Mouse (Mus musculus) gastrocnemius, adult 18-20 months (tissue): ENCODE data around the gene Prrx1. TPM values are rescaled to one million over a fixed set of nuclear protein-coding genes. Genes with fewer than 3 reads are reported as not detected.

Source experiments
- DNase-seq: peaks from one replicate; pipeline ENCODE4 v3.0.0; 2021; ENCODE audit warnings: low spot score
- long read RNA-seq, 2 experiments: library from polyadenylated mRNA; stranded (forward); transcript quantifications; one replicate each; pipeline ENCODE4 v2.0.0; 2021
- total RNA-seq, 2 experiments: library from RNA; stranded (reverse); gene quantifications; 2 replicates each; pipeline ENCODE4 v1.2.3; 2021

The Prrx1 gene
- total RNA-seq = 10 to 100 TPM; 43.6 to 51.3 TPM
- long read RNA-seq, experiment 1, full-length matches to known transcripts = 30 of 33 reads
- long read RNA-seq, experiment 1, partial matches to known transcripts = 1 of 33 reads
- long read RNA-seq, experiment 1, other reads (novel, unspliced or antisense) = 2 of 33 reads
- long read RNA-seq, experiment 2, full-length matches to known transcripts = 24 of 31 reads
- long read RNA-seq, experiment 2, partial matches to known transcripts = 5 of 31 reads
- long read RNA-seq, experiment 2, other reads (novel, unspliced or antisense) = 2 of 31 reads

DNA sequence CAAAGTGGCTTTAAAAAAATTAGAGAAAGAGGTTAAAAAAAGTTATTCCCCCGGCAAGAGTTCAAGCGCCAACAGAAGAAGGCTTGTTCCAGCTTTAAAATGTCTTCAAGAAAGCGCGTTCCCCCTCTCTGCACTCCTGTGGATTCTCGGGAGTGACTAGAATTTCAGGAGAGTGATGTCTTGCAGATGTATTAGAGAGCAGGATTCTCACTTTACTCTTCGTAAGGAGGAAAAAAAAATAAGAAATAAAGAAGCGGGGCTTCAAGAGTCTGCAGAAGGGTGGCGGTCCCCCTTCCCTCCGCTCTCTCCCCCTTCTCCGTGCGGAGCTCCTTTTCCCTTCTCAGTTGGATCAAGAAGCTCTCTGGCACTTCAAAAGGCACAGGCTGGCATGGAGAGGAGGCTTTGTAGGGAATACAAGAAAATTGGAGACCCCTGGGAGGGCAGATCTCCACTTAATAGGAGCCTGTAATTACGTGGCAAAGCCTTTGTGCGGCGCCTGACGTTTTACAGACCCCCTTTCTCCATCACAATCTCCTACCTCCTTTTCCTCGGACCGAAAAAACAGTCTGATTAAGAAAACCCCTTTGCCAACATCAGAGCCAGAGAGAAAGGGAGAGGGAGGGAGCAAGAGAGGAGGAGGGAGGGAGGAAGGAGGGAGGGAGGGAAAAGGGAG lies at the start of gene Prrx1:
Prrx1 (minus strand) TSS at position 610 of the 673 bp plus-strand sequence.
- DNase-seq = peak; percentile 38

DNA sequence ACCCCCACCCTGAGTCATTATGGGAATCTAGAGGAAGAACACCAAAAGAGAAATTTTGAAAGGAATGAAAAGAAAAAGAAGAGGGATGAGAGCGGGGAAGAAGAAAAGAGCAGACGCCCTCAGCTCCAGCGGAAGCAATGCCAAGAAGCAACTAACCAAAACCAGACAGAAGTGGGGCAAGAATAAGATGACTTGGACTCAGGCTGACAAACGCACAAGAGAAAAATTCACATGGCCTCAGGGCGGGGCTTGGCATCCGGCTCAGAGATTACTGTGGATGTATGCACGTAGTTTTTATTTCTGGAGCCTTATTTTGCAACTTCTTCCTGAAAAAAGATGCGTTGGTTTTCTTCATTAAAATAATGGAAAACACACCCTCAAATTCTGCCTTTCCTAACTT lies 48.7 kb upstream of the Prrx1 start:
- no peak for DNase-seq

DNA sequence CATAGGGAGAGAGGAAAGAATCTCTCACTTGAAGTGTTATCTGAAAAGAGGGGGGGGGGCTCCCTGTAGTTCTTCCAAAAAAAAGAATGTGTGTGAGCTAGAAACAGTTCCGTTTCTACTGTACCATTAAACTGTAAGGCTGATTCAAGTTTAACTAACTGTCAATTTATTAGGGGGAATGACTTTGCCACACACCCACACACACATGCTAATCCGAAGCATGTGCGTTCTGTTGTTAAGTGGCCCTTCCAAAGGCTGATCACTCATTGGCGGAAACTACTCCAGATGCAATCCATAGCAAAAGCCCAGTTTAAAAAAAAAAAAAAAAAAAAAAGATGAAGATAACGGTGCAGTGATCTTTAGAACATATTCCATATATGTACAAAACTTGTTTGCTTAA lies 47.9 kb upstream of the Prrx1 start:
- no peak for DNase-seq

DNA sequence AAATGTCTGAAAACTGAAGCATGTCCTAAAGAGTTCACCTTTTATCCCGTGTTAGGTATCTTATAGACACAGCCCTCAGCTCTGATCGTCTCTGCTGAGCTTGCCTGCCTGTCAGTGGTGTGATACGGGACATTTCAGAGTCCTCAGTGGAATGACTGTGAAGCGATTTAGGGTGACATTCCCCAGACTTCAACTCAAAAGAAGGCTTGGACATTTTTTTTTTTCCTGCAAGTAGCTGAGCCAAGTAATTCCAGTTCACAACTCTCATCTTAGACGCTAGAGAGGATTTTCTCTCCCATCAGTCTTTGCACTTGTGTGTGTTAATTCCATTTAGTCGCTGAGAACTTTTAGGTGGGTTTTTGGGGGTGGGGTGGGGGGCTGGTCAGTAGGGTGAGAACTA lies 47.3 kb upstream of the Prrx1 start:
- no peak for DNase-seq

DNA sequence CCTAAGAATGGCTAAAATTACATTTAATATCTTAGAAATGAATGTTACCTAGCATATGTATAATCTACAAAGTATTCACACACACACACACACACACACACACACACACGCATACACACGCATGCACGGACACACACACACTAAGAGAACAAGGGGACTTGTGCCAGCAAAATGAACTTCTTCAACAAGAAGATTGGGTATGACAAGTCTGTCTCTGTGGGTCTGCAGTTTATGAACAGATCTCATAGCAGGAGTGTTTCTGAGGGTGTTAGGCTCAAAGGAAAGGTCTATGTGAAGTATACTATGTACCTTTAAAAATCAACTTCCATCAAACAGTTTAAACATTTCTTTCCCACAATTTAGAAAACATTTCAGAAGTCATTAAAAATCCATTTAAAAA lies 46.0 kb upstream of the Prrx1 start:
- DNase-seq = no peak

DNA sequence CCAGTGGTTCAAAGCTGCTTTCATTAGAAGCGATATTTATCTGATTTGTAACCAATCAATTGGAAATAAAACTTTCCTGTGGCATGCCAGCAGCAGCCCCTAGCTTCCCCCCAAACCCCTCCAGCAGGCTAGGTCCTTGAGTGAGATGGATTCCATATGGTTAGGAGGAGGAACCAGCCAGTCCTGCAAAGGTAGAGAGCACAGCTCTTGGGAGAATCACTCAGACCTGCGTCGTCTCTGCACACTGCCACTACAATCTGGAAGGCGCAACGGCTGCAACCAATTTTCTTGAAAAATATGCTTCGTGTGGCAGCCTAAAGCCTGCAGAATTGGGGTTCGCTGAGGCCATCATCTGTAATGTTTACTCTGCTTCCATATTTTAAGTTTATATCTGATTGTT lies 44.7 kb upstream of the Prrx1 start:
- no peak for DNase-seq

DNA sequence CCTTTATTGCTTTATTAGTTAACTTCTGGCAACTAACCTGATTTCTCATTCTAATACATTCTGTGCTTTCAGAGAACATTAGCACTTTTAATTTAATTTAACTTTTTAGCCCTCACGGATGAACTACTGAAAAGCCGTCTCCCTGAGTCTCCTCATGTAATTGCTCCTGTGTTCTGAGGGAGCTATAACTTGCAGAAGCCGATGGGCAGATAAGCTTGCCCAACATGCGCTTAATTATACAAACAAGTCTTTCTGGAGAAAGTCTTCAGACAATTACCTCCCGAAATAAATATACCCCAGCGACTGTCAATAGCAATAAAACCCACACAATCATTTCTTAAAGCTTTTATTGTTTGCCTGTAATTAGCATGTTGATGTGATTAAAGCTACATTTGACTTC lies 44.2 kb upstream of the Prrx1 start:
- DNase-seq = no peak

DNA sequence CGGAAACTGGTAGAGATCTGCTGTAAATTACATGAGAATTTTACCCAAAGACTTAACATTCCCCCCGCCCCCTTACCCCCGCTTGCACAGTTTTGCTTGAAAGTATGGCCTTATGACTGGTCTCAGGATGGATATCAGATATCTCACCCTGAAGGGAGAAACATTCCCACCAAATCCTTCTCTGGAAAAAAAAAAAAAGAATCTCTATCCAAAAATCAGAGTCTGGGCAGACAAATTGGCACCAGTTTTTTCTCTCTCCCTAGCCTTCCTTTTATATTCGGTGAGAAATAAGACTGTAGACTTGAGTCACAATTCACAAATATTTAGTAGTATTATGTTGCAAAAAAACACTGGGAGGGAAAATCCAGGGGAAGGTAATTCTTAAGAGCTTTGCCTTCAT lies 42.7 kb upstream of the Prrx1 start:
- DNase-seq = no peak

DNA sequence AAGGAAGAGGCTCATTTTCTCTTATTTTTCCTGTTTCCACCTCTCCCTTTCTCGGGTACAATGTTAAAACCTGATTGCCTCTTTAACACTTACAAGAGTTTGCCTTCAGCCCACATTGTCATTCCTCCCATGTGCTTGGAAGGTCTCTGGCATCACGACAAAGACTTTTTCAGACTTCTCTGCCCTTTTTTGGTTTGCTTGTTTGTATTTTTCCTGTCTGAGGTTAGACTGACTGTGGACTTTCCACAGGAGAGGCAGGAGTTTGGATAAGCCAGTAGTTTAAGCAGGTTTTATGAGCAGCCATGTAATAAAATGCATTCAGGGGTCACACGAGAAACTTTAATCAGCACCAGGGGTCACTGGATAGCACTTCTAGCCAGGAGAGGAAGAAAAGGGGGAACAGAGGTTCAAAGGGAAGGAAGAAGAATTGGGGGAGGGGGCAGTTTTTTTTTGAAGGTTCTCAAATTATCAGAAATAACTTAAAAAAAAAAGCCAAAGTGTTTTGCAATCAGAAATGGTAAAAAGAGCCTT lies 42.2 kb upstream of the Prrx1 start:
- no peak for DNase-seq

DNA sequence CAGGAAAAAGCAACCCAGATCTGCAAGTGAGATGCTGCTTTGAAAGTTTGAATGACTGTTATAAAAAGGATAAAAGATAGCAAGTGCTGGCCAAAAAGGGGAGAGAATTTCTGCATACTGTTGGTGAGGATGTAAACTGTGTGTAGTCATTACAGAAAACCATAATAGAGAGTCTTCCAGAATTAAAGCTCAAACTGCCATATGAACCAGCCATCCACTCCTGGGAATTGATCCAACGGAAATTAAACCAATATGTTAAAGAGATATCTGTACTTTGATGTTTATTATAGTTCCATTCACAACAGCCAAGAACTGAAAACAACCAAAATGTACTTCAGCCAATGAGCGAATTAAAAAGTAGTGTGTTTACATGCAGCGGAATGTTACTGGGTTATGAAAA lies 37.5 kb upstream of the Prrx1 start:
- DNase-seq = no peak

DNA sequence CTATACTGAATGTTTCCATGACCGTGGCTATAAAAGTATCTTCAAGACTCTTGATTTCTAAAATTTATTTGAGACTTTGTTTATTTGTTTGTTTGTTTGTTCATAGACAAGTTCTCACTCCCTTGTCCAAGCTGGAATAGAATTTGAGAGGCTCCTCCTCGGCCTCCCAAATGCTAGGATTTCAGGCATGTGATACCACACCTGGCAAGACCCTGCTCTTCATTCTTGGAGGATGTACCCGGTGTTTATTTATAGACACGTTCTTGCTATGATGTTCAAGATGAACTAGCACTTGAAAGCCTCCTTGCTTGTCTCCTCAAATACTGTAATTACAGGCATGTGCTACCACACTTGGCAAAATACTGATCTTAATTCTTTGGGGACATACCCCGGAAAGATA lies 32.0 kb upstream of the Prrx1 start:
- peak; percentile 52 for DNase-seq

DNA sequence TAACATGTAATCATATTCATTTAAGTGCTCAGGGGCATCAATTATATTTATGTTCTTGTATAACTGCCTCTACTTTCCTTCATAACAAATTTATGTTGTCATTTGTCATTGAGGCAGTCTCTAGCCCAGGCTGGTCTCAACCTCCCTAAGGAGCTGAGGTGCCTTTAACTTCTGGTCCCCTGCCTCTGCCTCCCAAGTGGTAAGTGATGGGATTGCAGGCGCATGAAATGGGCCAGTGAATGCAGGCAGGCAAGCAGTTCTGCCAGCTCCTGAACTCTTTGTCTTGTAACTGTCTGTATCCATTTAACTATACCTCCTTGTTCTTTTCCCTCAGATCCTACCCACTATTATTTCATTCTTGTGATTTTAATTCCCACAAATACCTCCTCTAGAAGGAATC lies 31.4 kb upstream of the Prrx1 start:
- DNase-seq = peak; percentile 9

DNA sequence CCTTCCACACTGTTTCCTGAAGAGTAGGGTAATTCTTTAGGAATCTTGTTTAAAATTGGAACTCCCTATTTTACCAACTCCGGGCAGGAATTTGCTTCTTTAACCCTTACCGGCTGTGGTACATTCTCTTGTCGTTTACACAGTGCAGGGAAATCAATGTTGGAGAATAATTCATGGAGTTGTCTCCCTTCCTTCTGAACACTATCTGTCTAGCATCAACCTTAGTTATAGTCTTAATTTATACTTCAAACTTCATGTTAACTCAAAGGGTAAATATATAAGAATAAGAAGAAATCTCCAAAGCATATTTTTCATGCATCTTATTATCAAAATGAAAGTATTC lies 25.7 kb upstream of the Prrx1 start:
- no peak for DNase-seq

DNA sequence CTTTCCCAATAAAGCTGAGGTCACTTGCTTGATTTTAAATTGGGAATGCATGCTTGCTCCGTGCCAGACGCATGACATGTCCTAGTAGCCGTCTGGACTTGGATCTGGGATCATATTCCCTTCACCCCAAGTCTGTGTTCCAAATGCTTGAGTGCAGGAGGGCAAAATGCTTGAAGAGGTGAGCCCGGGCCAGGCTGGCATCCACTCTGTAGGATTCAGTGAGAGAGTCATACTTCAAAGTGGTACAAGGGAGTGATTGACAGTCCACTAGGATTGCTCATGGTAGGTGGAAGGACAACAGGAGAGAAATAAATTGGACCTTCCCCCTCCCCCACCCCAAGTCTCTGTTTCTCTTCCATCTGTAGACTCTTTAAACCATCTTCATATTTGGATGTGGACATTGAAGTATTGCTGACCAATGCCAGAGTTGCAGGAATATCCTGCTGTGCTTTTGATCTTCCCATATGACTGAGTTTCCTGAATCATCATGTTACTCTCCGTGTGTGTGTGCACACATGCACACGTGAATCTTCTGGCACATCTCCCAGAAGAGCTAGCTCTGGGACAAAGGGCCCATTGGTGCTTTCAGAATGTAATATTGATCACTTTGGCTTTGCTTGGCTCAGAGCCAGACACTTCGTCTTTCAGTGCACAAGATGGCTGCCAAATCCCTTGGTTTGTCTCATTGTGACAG lies 25.2 kb upstream of the Prrx1 start:
- peak; percentile 78 for DNase-seq

DNA sequence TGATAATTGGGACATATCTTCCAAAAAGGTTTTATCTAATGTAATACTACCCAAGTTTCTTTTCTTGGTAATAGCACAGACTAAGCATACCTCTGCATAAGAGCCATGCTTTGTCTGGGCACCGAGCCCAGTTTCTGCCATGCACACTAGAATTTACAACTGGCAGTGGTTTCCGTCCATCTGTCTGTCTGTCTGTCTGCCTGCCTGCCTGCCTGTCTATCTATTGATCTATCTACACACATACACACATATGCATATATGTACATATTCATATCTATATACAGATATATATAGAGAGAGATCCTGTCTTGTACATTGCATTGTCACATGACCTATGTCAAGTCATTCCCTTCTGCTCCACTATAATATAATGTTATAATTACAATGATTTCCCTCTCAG lies 24.3 kb upstream of the Prrx1 start:
- DNase-seq = peak; percentile 48

DNA sequence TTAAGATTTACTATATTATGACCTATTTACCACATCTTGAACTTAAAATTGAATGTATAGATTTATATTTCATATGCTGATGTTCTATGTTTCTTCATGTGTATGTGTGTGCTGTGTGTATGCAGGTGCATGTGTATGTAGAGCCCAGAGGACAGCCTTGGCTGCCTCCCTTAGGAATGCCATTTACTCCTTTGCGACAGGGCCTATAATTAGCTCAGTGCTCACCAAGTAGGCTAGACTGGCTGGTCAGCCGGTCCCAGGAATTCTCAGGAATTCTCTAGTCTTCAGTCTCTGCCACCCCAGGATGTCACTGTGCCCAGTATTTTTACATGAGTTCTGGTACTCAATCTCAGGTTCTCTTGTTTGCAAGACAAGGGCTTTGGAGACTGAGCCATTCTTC lies 13.8 kb upstream of the Prrx1 start:
- DNase-seq = peak; percentile 51

DNA sequence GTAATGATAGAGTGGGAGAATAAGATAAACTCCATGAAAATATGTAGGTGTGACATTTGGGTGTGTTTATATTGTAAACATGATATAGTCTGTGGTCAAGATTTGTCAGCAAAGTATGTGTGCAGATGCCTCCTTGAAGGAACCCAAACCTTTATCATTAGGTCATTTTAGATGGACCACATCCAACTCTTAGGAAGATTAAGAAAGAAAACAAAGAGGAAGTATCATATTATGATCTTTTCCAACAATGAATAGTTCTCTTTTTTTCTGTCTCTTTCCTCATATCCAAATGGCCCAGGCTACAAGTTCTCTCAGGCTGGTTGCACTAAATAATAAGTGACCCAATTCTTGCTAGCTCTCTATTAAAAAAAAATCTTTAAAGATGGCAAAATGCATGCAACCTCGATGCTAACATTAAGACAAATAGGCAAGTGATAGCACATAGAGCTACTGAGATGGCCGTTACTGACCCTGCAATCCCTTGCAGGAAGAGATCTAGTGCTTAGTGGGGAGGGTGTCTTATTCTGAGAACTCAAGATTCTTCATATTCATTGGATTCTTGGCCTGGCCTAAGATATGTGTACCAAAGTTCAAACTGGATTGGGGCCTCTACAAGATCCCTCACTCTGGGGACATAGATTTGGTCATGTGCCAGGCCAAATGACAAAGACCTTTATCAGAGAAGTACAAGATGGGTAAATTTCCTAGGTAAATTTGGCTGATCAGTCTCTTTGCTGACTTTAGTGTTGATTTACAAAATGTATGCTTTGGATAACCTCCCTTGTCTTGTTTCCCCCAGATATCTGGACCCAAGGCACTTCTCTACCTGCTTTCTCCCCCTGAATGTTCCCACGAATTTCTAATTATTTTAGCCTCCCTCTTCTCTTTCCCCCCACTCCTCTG lies 6.4 kb upstream of the Prrx1 start:
- no peak for DNase-seq

DNA sequence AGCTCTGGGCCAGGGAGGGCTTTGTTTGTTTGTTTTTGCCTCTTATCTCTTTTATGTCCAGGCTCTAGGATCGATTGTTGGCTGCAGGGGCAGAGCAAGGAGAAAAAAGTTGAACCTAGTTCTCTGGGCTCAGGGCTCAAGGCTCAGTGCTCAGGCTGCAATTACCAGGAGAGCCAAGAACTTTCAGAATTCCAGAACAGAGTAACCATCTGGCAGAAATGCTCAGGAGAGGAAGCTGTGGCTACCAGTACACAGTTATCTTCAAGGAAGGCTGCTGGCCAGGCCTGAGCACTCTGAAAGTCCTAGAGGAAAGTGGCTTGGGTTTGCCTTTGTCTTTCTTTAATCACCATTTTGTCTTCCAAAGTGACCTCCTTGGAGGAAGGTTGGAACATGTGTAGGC lies 3.4 kb upstream of the Prrx1 start:
- no peak for DNase-seq

DNA sequence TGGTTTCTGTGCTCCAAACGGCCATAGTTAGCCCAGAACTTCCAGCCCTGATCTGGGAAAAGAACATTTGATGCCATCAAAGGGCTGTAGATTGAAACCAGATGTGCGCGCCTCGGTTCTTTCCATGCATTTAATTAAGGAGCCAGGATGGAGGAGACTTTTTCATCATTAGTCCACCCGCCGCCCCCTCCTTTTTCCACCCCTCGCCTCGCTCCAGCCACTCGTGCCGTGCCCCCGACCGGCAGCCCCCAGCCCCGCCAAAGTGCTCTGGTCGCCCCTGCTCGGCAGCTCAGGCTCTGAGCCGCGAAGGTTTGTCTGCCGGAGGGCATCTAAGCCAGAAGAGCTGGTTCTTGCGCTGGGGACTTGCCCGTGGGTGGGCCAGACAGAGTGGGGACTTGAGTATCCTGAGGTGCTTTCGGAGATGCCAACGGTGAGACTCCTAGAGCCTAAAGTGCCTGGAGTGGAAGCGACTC lies 1.4 kb upstream of the Prrx1 start:
- no peak for DNase-seq

DNA sequence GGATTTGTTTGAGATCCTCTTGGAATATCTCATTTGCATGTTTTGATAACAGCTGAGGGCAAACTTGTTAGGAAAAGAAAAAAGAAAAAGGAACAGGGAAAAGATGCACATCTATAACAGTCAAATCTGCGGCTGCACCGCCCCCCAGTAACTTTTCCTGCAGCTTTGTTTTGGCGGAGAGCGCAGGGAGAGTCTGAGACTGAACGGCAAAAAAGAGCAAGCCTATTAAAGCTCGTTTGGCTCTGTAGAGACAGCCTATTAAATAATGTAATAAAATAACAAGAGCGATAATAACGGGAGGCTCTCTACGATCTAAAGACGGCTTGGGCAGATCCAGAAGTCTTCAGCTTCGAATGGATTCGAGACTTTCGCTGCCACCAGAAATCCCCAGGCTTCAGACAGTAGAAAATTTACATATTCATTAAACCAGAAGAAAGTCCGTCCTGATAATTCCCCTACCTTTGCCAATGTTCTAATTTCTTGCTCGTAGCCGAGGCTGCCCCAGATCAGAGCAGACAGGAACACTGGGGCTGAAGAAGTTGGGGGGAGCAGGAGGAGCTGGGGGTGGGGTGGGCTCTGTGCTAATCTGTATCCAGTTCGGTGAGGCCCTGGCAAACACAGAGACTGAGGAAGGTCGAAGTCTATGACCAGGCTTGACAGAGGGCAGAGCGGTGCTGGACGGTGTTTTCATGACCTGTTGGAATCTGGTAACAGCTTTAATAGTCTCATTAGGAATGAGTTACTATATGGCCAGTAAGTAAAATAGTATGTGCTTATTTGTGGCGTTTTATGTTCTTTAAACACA lies 613 bp upstream of the Prrx1 start:
- no peak for DNase-seq
